ENCODE assay signal across 14 mouse cellular contexts in the genomic region with DNA sequence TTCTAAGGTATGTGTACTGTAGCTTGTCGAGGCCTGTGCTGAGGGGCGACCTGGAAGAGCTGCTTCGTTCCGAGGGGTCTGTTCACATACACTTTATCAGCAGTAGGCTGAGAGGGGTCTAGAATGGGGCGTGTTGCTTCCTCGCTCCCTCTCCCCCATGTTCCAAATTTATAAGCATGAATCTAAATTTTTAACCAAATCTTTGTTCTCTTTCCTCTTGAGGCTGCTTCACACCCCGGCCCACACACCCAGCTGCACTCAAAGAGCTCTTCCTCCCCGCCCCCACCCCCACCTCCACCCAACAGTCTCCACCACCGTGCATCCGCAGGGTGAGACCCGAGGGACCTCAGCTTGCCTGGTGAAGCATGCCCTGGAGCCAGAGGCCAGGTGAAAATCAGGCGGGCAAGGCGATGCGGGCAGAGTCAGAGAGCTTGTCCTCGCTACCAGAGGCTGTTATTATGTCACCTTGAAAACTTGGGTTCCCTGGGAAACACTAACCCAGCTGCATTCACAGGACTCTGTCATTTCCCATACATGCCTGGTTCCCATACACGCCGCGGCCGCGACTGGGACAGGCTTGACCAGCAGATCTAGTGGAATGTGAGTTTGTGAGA.
A peak's percentile ranks its signal among the peaks of the same experiment; 100 is the strongest.
DNase-seq lines count a peak whose midpoint lies in the region; ATAC-seq and TF ChIP-seq lines count a peak whose summit lies in the region.
"Had no signal": no experiment of that assay in that cellular context is flagged by ENCODE, and none has a peak within 500 bp of the region (broad histone marks: within the 10 kb centered on the region; RNA-seq: fewer than 3 reads in every experiment).

No protein-coding gene starts in this region.

- no peak for TF ChIP-seq CTCF in liver, postnatal 0 days (IDR thresholded peaks at IDR 0.05; ENCODE audit: low read depth)

- no peak for TF ChIP-seq EP300 in liver, postnatal 0 days (IDR thresholded peaks at IDR 0.05; ENCODE audit: low read depth)

- H3K27ac ChIP-seq in forebrain, embryonic 10.5 days = 0 out of 2 replicates have a peak overlapping the region, but pooled peaks have one; percentile 21
- H3K27ac ChIP-seq in forebrain, embryonic 11.5 days (ENCODE audit: low read depth, low read length) = no peak overlapping the region
- H3K27ac ChIP-seq in liver, postnatal 0 days (ENCODE audit: low read depth) = no peak overlapping the region
- H3K27ac ChIP-seq in liver, embryonic 11.5 days (ENCODE audit: low read depth, low read length) = no peak overlapping the region
- H3K27ac ChIP-seq in kidney, embryonic 14.5 days (ENCODE audit: low read depth, low read length) = no peak overlapping the region
- H3K27ac ChIP-seq: hindbrain, embryonic 10.5 days; liver, embryonic 15.5 days; neural tube, embryonic 15.5 days had no signal

- no peak overlapping the region for H3K9ac ChIP-seq in forebrain, embryonic 11.5 days (ENCODE audit: low read length)
- H3K9ac ChIP-seq in liver, postnatal 0 days (replicated peaks) = no peak overlapping the region
- H3K9ac ChIP-seq in liver, embryonic 11.5 days (ENCODE audit: low read depth, low read length) = no peak overlapping the region
- no peak overlapping the region for H3K9ac ChIP-seq in kidney, embryonic 14.5 days (ENCODE audit: low read depth, low read length)
- H3K9ac ChIP-seq: liver, embryonic 15.5 days; neural tube, embryonic 15.5 days had no signal

- peaks cover 18% of the 10 kb centered on the region for H3K27me3 ChIP-seq in forebrain, embryonic 10.5 days (ENCODE audit: poor library complexity, severe bottlenecking)
- H3K27me3 ChIP-seq in forebrain, embryonic 11.5 days (ENCODE audit: control insufficient read depth, insufficient read depth, low read length) = no peaks in the 10 kb centered on the region
- no peaks in the 10 kb centered on the region for H3K27me3 ChIP-seq in liver, postnatal 0 days (ENCODE audit: insufficient read depth, low read length)
- H3K27me3 ChIP-seq in liver, embryonic 11.5 days (replicated peaks; ENCODE audit: control insufficient read depth, insufficient read depth, low read length) = no peaks in the 10 kb centered on the region
- no peaks in the 10 kb centered on the region for H3K27me3 ChIP-seq in kidney, embryonic 14.5 days (ENCODE audit: control insufficient read depth, insufficient read depth, low read length)
- H3K27me3 ChIP-seq: neural tube, embryonic 15.5 days had no signal

- H3K4me1 ChIP-seq in forebrain, embryonic 10.5 days = peaks cover 22% of the 10 kb centered on the region
- H3K4me1 ChIP-seq in forebrain, embryonic 11.5 days (replicated peaks; ENCODE audit: control insufficient read depth, insufficient read depth, low read length) = no peaks in the 10 kb centered on the region; the same call in 1 of the 2 replicates
- no peaks in the 10 kb centered on the region for H3K4me1 ChIP-seq in liver, postnatal 0 days (ENCODE audit: insufficient read depth)
- H3K4me1 ChIP-seq in liver, embryonic 11.5 days (replicated peaks; ENCODE audit: control insufficient read depth, insufficient read depth, low read length) = no peaks in the 10 kb centered on the region; the same call in 1 of the 2 replicates
- H3K4me1 ChIP-seq in kidney, embryonic 14.5 days (ENCODE audit: control insufficient read depth, insufficient read depth, low read length) = 0 out of 2 replicates have a peak, but pooled peaks cover 8% of the 10 kb centered on the region
- H3K4me1 ChIP-seq: liver, embryonic 15.5 days; neural tube, embryonic 15.5 days had no signal

- WGBS in forebrain, embryonic 10.5 days = 75% methylated on average over 20 of the region's 20 CpGs
- 74% methylated on average over 20 of the region's 20 CpGs for WGBS in forebrain, embryonic 11.5 days
- 61% methylated on average over 20 of the region's 20 CpGs for WGBS in liver, postnatal 0 days (ENCODE audit: insufficient replicate concordance)
- 66% methylated on average over 20 of the region's 20 CpGs for WGBS in liver, embryonic 11.5 days
- 60% methylated on average over 20 of the region's 20 CpGs for WGBS in kidney, embryonic 14.5 days

- ATAC-seq in forebrain, embryonic 11.5 days (replicated peaks; ENCODE audit: low FRiP score) = no peak
- ATAC-seq in liver, postnatal 0 days = no peak; the same call in 1 of the 2 replicates
- ATAC-seq in liver, embryonic 11.5 days (replicated peaks; ENCODE audit: low FRiP score) = no peak
- peak; percentile 61 for ATAC-seq in kidney, embryonic 14.5 days (ENCODE audit: low FRiP score, low TSS enrichment)
- no peak for ATAC-seq in activated CD4-positive, CD25-positive, alpha-beta regulatory T cell, adult 4 months

- no peak overlapping the region for H3K4me2 ChIP-seq in forebrain, embryonic 11.5 days (ENCODE audit: low read depth, low read length, severe bottlenecking)
- H3K4me2 ChIP-seq in liver, postnatal 0 days (ENCODE audit: low read depth, low read length) = no peak overlapping the region
- H3K4me2 ChIP-seq in liver, embryonic 11.5 days = no peak overlapping the region
- H3K4me2 ChIP-seq in kidney, embryonic 14.5 days (replicated peaks; ENCODE audit: low read depth, low read length) = no peak overlapping the region
- H3K4me2 ChIP-seq: liver, embryonic 15.5 days; neural tube, embryonic 15.5 days had no signal

- intact Hi-C loops in left cerebral cortex, postnatal 36 days (cut with DNase I) = loop anchor here (5.0 to 10.0 kb wide), 2 partner anchors 47 to 1619 kb away; no protein-coding TSS in a partner anchor

- no peaks in the 10 kb centered on the region for H3K36me3 ChIP-seq in forebrain, embryonic 10.5 days (replicated peaks)
- H3K36me3 ChIP-seq in forebrain, embryonic 11.5 days (ENCODE audit: control insufficient read depth, insufficient read depth, low read length) = no peaks in the 10 kb centered on the region
- no peaks in the 10 kb centered on the region for H3K36me3 ChIP-seq in liver, postnatal 0 days (replicated peaks; ENCODE audit: insufficient read depth, low read length)
- H3K36me3 ChIP-seq in liver, embryonic 11.5 days (ENCODE audit: control insufficient read depth, insufficient read depth, low read length) = no peaks in the 10 kb centered on the region
- H3K36me3 ChIP-seq in kidney, embryonic 14.5 days (ENCODE audit: control insufficient read depth, insufficient read depth, low read length) = no peaks in the 10 kb centered on the region
- H3K36me3 ChIP-seq: hindbrain, embryonic 10.5 days; liver, embryonic 15.5 days; neural tube, embryonic 15.5 days had no signal

- no peaks in the 10 kb centered on the region for H3K9me3 ChIP-seq in forebrain, embryonic 10.5 days
- no peaks in the 10 kb centered on the region for H3K9me3 ChIP-seq in forebrain, embryonic 11.5 days (ENCODE audit: control insufficient read depth, low read length)
- no peaks in the 10 kb centered on the region for H3K9me3 ChIP-seq in liver, postnatal 0 days (ENCODE audit: low read length)
- no peaks in the 10 kb centered on the region for H3K9me3 ChIP-seq in liver, embryonic 11.5 days (ENCODE audit: control insufficient read depth, low read length)
- H3K9me3 ChIP-seq in kidney, embryonic 14.5 days (ENCODE audit: control insufficient read depth, low read length) = no peaks in the 10 kb centered on the region
- H3K9me3 ChIP-seq: hindbrain, embryonic 10.5 days; liver, embryonic 15.5 days; neural tube, embryonic 15.5 days had no signal

- no peak overlapping the region for H3K4me3 ChIP-seq in forebrain, embryonic 10.5 days
- no peak overlapping the region for H3K4me3 ChIP-seq in forebrain, embryonic 11.5 days (ENCODE audit: low read depth, low read length)
- H3K4me3 ChIP-seq in liver, postnatal 0 days (ENCODE audit: low read depth, low read length) = no peak overlapping the region
- H3K4me3 ChIP-seq in liver, embryonic 11.5 days (ENCODE audit: low read depth, low read length) = no peak overlapping the region
- no peak overlapping the region for H3K4me3 ChIP-seq in kidney, embryonic 14.5 days (ENCODE audit: low read length)
- H3K4me3 ChIP-seq: hindbrain, embryonic 10.5 days; liver, embryonic 15.5 days; neural tube, embryonic 15.5 days had no signal

- no peak for DNase-seq in forebrain, embryonic 10.5 days (ENCODE audit: extremely low spot score, low spot score)
- no peak for DNase-seq in forebrain, embryonic 11.5 days (ENCODE audit: low spot score)
- DNase-seq in liver, postnatal 0 days = peak; percentile 34
- DNase-seq in liver, embryonic 11.5 days (ENCODE audit: low spot score) = no peak
- peak; percentile 51 to 58 for DNase-seq in left cerebral cortex, postnatal 36 days (ENCODE audit: low spot score in 2 of 2)
- DNase-seq in cerebellum, postnatal 10 days = no peak
- DNase-seq: cerebellum, adult 9-11 months; lung, postnatal 4 days; thymus, adult 2 months had no signal

Comparison
In these comparisons a context has a peak if more than half of its experiments do, and no peak if none do; other contexts are left out.
1. DNase-seq: peak in liver, postnatal 0 days (single experiment) and left cerebral cortex, postnatal 36 days (2 of 2); none in forebrain, embryonic 10.5 days (single experiment), forebrain, embryonic 11.5 days (single experiment), liver, embryonic 11.5 days (single experiment) and cerebellum, postnatal 10 days (0 of 2).